Mouse (Mus musculus) layer of hippocampus, adult 9-11 months (tissue): ENCODE results near the gene Ankrd22.

Experiments
- DNase-seq: peaks from one replicate; pipeline ENCODE4 v3.0.0; 2022

The Ankrd22 gene

GRCm38 (mm10) chr19:34078130-34078529, 87.7 kb downstream of the Ankrd22 start:
- no peak for DNase-seq

- no peak for DNase-seq
Observed at GRCm38 (mm10) chr19:34074239-34074638, 91.6 kb downstream of the Ankrd22 start.
